Mouse (Mus musculus) stomach, embryonic 16.5 days (tissue): ENCODE measurements around the gene Tnfrsf4. TPM values are rescaled to one million over a fixed set of nuclear protein-coding genes. Genes with fewer than 3 reads are reported as not detected.

Experiments used
- ATAC-seq: fragments of 200-750 bp; cut with Nextera tagmentation; 2 replicates; pipeline ENCODE4 v1.8.0; 2017; ENCODE audit warnings: moderate number of reproducible peaks, moderate TSS enrichment; ENCODE audit not compliant: insufficient read depth, low FRiP score
- H3K27ac ChIP-seq: fragments of 300-500 bp; sonication (generic); 2 replicates; pipeline ENCODE4 v1.5.1; 2014; ENCODE audit warnings: low read length
- H3K27me3 ChIP-seq: fragments of 300-500 bp; sonication (generic); 2 replicates; pipeline ENCODE4 v1.6.1; 2014; ENCODE audit warnings: low read length, control low read depth, mixed read lengths; ENCODE audit not compliant: control insufficient read depth, insufficient read depth
- H3K36me3 ChIP-seq: fragments of 300-500 bp; sonication (generic); 2 replicates; pipeline ENCODE4 v1.6.1; 2014; ENCODE audit warnings: low read length; ENCODE audit not compliant: control insufficient read depth, insufficient read depth
- H3K4me1 ChIP-seq: fragments of 300-500 bp; sonication (generic); 2 replicates; pipeline ENCODE4 v1.6.1; 2014; ENCODE audit warnings: low read length, control low read depth, mixed read lengths; ENCODE audit not compliant: control insufficient read depth, insufficient read depth
- H3K4me2 ChIP-seq: fragments of 300-500 bp; sonication (generic); 2 replicates; pipeline ENCODE4 v1.6.1; 2014; ENCODE audit warnings: low read depth, low read length, mixed read lengths
- H3K4me3 ChIP-seq: fragments of 300-500 bp; sonication (generic); replicated peaks from 2 replicates; pipeline ENCODE4 v1.5.1; 2014; ENCODE audit warnings: mild to moderate bottlenecking, low read length
- H3K9ac ChIP-seq: fragments of 300-500 bp; sonication (generic); 2 replicates; pipeline ENCODE4 v1.6.1; 2014; ENCODE audit warnings: low read length
- H3K9me3 ChIP-seq: fragments of 300-500 bp; sonication (generic); replicated peaks from 2 replicates; pipeline ENCODE4 v1.6.1; 2016; ENCODE audit warnings: low read length, control low read depth; ENCODE audit not compliant: control insufficient read depth
- WGBS: fragments of 180-500 bp; shearing (Covaris S2); extraction: QIAGEN DNeasy Blood & Tissue Kit; methylation state at CpG from one replicate; pipeline ENCODE4 v1.1.7; 2014; 5-methylcytosine and 5-hydroxymethylcytosine counted together
- polyA plus RNA-seq: library from polyadenylated mRNA; unstranded; fragments of >200 nt; fragmentation: Nextera tagmentation; extraction: Ambion mirVana; gene quantifications from 2 replicates; pipeline ENCODE4 v1.2.1, GENCODE M21; 2015

Tnfrsf4 gene
- polyA plus RNA-seq, 1 experiment from 2014 or later: 0.87 TPM

DNA sequence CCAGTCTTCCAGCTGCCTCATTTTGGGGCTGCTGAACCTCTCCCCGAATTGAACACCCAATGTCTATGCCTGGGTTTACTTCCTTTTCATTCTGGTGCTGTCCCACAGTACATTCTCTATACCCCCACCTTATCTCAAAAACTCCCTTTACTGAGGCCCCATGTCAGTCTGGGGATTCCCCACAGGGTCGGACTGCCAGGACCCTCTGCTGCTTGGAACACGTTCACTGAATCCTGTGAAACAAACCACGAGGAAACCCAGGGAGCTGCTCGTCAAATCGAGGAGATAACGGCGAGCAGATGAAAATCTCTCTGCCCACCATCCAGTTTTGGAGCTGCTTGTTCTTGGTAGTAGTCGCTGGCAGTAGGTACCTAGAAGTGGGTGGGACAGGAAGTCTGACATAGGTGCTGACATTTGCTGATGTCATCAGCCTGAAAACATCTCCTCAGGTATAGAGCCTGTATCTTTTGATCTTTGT lies 8.3 kb downstream of the Tnfrsf4 start:
- Histone ChIP-seq H3K4me1 (peaks cover 12% of the 10 kb centered on the region; the same call in 1 of the 2 replicates), H3K27ac (no peak overlapping the region), H3K27me3 (no peaks in the 10 kb centered on the region), H3K9ac (no peak overlapping the region), H3K9me3 (no peaks in the 10 kb centered on the region), H3K4me3 (no peak overlapping the region), H3K36me3 (no peaks in the 10 kb centered on the region), H3K4me2 (no peak overlapping the region)
- ATAC-seq: no peak
- WGBS: 46% methylated on average over 9 of the region's 9 CpGs

GRCm38 (mm10) chr4:156023520-156023919 lies 9.9 kb downstream of the Tnfrsf4 start:
- no peak overlapping the region for H3K27ac ChIP-seq
- H3K9me3 ChIP-seq: no peaks in the 10 kb centered on the region
- 78% methylated on average over 9 of the region's 9 CpGs for WGBS
- no peak overlapping the region for H3K4me2 ChIP-seq
- H3K4me3 ChIP-seq: no peak overlapping the region
- no peaks in the 10 kb centered on the region for H3K27me3 ChIP-seq
- ATAC-seq: no peak
- H3K4me1 ChIP-seq: peaks cover 12% of the 10 kb centered on the region; the same call in 1 of the 2 replicates
- no peaks in the 10 kb centered on the region for H3K36me3 ChIP-seq
- H3K9ac ChIP-seq: no peak overlapping the region

DNA sequence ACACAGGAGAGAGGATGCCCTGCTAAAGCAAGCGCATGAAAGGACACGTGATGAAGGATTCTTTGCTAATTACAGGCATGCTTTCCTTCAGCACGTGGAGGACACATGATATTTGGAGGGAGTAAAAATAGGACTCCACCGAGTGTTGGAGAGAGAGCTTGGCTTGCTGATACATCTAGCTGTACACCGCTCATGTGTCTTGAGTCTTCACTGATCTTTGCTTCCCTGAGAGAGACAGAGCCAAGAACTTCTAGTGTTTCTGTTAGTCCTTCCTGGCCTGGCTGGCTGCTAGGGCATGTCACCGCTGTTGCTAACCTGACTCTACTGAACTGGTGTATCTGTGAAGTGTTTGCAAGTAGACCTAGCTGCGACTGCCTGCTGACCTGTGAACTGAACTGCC lies 10.5 kb downstream of the Tnfrsf4 start:
- Histone ChIP-seq H3K27ac (no peak overlapping the region), H3K4me3 (no peak overlapping the region), H3K4me1 (peaks cover 12% of the 10 kb centered on the region; the same call in 1 of the 2 replicates), H3K36me3 (peaks cover under 1% of the 10 kb centered on the region; the same call in 1 of the 2 replicates), H3K9me3 (no peaks in the 10 kb centered on the region), H3K9ac (no peak overlapping the region), H3K27me3 (no peaks in the 10 kb centered on the region), H3K4me2 (no peak overlapping the region)
- ATAC-seq: no peak
- 87% methylated on average over 7 of the region's 7 CpGs for WGBS

DNA sequence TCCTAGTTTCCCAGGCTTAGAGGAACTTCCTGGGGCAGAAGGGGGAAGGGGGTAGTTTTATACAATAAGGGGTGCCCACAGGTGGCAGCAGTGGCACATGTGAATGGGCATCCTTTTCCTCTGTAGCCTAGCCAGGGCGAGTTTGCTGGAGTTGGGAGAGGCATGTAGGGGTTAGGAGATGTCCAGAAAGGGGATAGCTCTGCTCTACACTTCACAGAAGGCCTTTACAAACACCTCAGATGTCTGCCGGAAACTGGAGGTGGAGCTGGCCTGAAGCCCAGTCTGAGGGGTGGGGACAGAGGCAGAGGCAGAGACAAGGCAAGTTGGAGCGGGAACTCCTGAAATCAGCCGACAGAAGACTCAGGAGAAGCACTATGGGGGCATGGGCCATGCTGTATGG lies 12.4 kb downstream of the Tnfrsf4 start, which contains the start of gene Tnfrsf18:
TSS of gene Tnfrsf18 (plus strand) at position 152 of the 400 bp plus-strand sequence.
- Histone ChIP-seq H3K9ac (peak within 1 kb of the TSS; percentile 16), H3K27me3 (no peaks in the 10 kb centered on the region)
- ATAC-seq: peak; percentile 60; the same call in 1 of the 2 replicates

GRCm38 (mm10) chr4:156028580-156028979 lies 14.9 kb downstream of the Tnfrsf4 start:
- no peak overlapping the region for H3K4me3 ChIP-seq
- H3K36me3 ChIP-seq: peaks cover 5% of the 10 kb centered on the region; the same call in 1 of the 2 replicates
- no peaks in the 10 kb centered on the region for H3K9me3 ChIP-seq
- no peak for ATAC-seq
- WGBS: 88% methylated on average over 7 of the region's 7 CpGs
- peaks cover 31% of the 10 kb centered on the region for H3K4me1 ChIP-seq
- no peak overlapping the region for H3K9ac ChIP-seq
- no peak overlapping the region for H3K27ac ChIP-seq
- H3K27me3 ChIP-seq: no peaks in the 10 kb centered on the region
- H3K4me2 ChIP-seq: no peak overlapping the region

More for the DNA sequence above, 12.4 kb downstream of the Tnfrsf4 start, which contains the start of gene Tnfrsf18:
- peaks cover 18% of the 10 kb centered on the region for H3K4me1 ChIP-seq
- H3K36me3 ChIP-seq: peaks cover 5% of the 10 kb centered on the region; the same call in 1 of the 2 replicates
- H3K9me3 ChIP-seq: no peaks in the 10 kb centered on the region
- 28% methylated on average over 4 of the region's 4 CpGs for WGBS
- H3K27ac ChIP-seq: peak within 1 kb of the TSS; percentile 39; the same call in 1 of the 2 replicates
- H3K4me2 ChIP-seq: no peak within 1 kb of the TSS
- no peak within 1 kb of the TSS for H3K4me3 ChIP-seq

- no peaks in the 10 kb centered on the region for H3K9me3 ChIP-seq
- H3K36me3 ChIP-seq: peaks cover 5% of the 10 kb centered on the region; the same call in 1 of the 2 replicates
- 43% methylated on average over 9 of the region's 9 CpGs for WGBS
- peaks cover 29% of the 10 kb centered on the region for H3K4me1 ChIP-seq
- peak overlapping the region; percentile 96; the same call in 1 of the 2 replicates for H3K27ac ChIP-seq
- ATAC-seq: no peak
- H3K27me3 ChIP-seq: peaks cover 6% of the 10 kb centered on the region
- H3K9ac ChIP-seq: peak overlapping the region; percentile 82
- H3K4me3 ChIP-seq: peak overlapping the region; percentile 45
- peak overlapping the region; percentile 85 for H3K4me2 ChIP-seq
These were observed 17.0 kb downstream of the Tnfrsf4 start for GRCm38 (mm10) chr4:156030651-156031118.

GRCm38 (mm10) chr4:156031255-156031592 lies 17.6 kb downstream of the Tnfrsf4 start:
- ATAC-seq: peak; percentile 46
- 3% methylated on average over 7 of the region's 7 CpGs for WGBS
- Histone ChIP-seq H3K9ac (peak overlapping the region; percentile 82), H3K4me1 (peaks cover 24% of the 10 kb centered on the region), H3K27me3 (peaks cover 6% of the 10 kb centered on the region), H3K36me3 (peaks cover 5% of the 10 kb centered on the region; the same call in 1 of the 2 replicates), H3K27ac (peak overlapping the region; percentile 96), H3K9me3 (no peaks in the 10 kb centered on the region), H3K4me2 (peak overlapping the region; percentile 85), H3K4me3 (peak overlapping the region; percentile 45)

GRCm38 (mm10) chr4:156031593-156032391 lies 18.1 kb downstream of the Tnfrsf4 start:
- H3K4me1 ChIP-seq: peaks cover 20% of the 10 kb centered on the region
- H3K4me2 ChIP-seq: peak overlapping the region; percentile 85
- H3K27me3 ChIP-seq: peaks cover 6% of the 10 kb centered on the region
- no peaks in the 10 kb centered on the region for H3K9me3 ChIP-seq
- H3K36me3 ChIP-seq: peaks cover 5% of the 10 kb centered on the region; the same call in 1 of the 2 replicates
- peak; percentile 90 for ATAC-seq
- H3K27ac ChIP-seq: peak overlapping the region; percentile 96
- WGBS: 1% methylated on average over 24 of the region's 24 CpGs
- peak overlapping the region; percentile 45 for H3K4me3 ChIP-seq
- peak overlapping the region; percentile 82 for H3K9ac ChIP-seq

DNA sequence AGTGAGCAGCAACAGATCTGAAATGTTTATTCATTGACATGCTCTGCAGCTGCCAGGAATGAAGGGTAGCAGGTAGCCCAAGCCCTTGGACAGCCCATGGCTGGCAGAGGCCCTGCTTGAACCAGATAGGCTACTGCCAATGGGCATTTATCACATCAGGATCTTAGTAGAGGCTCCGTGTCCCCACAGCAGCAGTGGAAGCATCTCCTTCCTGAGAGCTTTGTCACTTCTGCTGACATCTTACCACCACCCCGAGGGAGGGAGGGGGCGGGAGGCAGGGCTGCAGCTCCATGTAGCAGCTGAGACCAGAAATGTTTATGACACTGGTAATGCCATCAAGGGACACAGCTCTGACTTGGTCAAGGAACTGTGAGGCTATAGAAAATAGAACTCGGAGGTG lies 19.2 kb downstream of the Tnfrsf4 start:
- 73% methylated on average over 4 of the region's 4 CpGs for WGBS
- Histone ChIP-seq H3K9ac (no peak overlapping the region), H3K4me3 (no peak overlapping the region), H3K4me2 (no peak overlapping the region), H3K9me3 (no peaks in the 10 kb centered on the region), H3K27ac (peak overlapping the region; percentile 96), H3K4me1 (peaks cover 20% of the 10 kb centered on the region), H3K27me3 (peaks cover 6% of the 10 kb centered on the region), H3K36me3 (peaks cover 5% of the 10 kb centered on the region; the same call in 1 of the 2 replicates)
- ATAC-seq: no peak
